Mouse (Mus musculus): ENCODE measurements around the gene Tmem210.
A peak's percentile ranks its signal among the peaks of the same experiment; 100 is the strongest.

The Tmem210 gene

GRCm38 (mm10) chr2:25297093-25297492 lies 9.1 kb downstream of the Tmem210 start:
- no peak for DNase-seq (ENCODE audit: low spot score in 2 of 2)

GRCm38 (mm10) chr2:25298046-25298445 lies 10.1 kb downstream of the Tmem210 start:
- no peak for DNase-seq (ENCODE audit: low spot score in 2 of 2)

GRCm38 (mm10) chr2:25303452-25303851 lies 15.5 kb downstream of the Tmem210 start:
- DNase-seq (ENCODE audit: low spot score in 2 of 2) = no peak

- DNase-seq (ENCODE audit: low spot score in 2 of 2) = no peak
Observed at GRCm38 (mm10) chr2:25303931-25304656, 16.1 kb downstream of the Tmem210 start.

- DNase-seq (ENCODE audit: low spot score in 2 of 2) = peak in 1 of 2 experiments; percentile 36
Observed at GRCm38 (mm10) chr2:25304657-25305541, 17.0 kb downstream of the Tmem210 start.

- no peak for DNase-seq (ENCODE audit: low spot score in 2 of 2)
Observed at GRCm38 (mm10) chr2:25305587-25306359, 17.8 kb downstream of the Tmem210 start.

- no peak for DNase-seq (ENCODE audit: low spot score in 2 of 2)
Observed at GRCm38 (mm10) chr2:25310180-25310579, 22.2 kb downstream of the Tmem210 start.

- no peak for DNase-seq (ENCODE audit: low spot score in 2 of 2)
Observed at GRCm38 (mm10) chr2:25310969-25311368, 23.0 kb downstream of the Tmem210 start.

GRCm38 (mm10) chr2:25311491-25311891 lies 23.5 kb downstream of the Tmem210 start:
- no peak for DNase-seq (ENCODE audit: low spot score in 2 of 2)

GRCm38 (mm10) chr2:25318119-25318966 lies 30.4 kb downstream of the Tmem210 start:
- no peak for DNase-seq (ENCODE audit: low spot score in 2 of 2)

- DNase-seq (ENCODE audit: low spot score in 2 of 2) = peak in 1 of 2 experiments; percentile 45
Observed at GRCm38 (mm10) chr2:25318971-25319773, 31.2 kb downstream of the Tmem210 start, which contains the start of gene Grin1. TSS of gene Grin1 (minus strand) at chr2:25319187.

- no peak for DNase-seq (ENCODE audit: low spot score in 2 of 2)
Observed at GRCm38 (mm10) chr2:25320084-25320483, 32.1 kb downstream of the Tmem210 start.

- no peak for DNase-seq (ENCODE audit: low spot score in 2 of 2)
Observed at GRCm38 (mm10) chr2:25326036-25326435, 38.1 kb downstream of the Tmem210 start.

- no peak for DNase-seq (ENCODE audit: low spot score in 2 of 2)
Observed at GRCm38 (mm10) chr2:25328440-25328839, 40.5 kb downstream of the Tmem210 start.

- no peak for DNase-seq (ENCODE audit: low spot score in 2 of 2)
Observed at GRCm38 (mm10) chr2:25331470-25331869, 43.5 kb downstream of the Tmem210 start.

GRCm38 (mm10) chr2:25332286-25333160 lies 44.6 kb downstream of the Tmem210 start, which contains the start of gene Man1b1:
TSS of gene Man1b1 (plus strand) at chr2:25332338.
- peak; percentile 99 to 100 for DNase-seq (ENCODE audit: low spot score in 2 of 2)

- no peak for DNase-seq (ENCODE audit: low spot score in 2 of 2)
Observed at GRCm38 (mm10) chr2:25333569-25333968, 45.6 kb downstream of the Tmem210 start.

GRCm38 (mm10) chr2:25338303-25338702 lies 50.4 kb downstream of the Tmem210 start:
- DNase-seq (ENCODE audit: low spot score in 2 of 2) = no peak

Measured in natural killer cell, adult 2 months (primary cell).